Mouse (Mus musculus): Measurements from ENCODE around the gene Lipc. TPM values are rescaled to one million over a fixed set of nuclear protein-coding genes. Genes with fewer than 3 reads are reported as not detected.

The Lipc gene
- polyA plus RNA-seq, 1 experiment from 2014 or later, result not detected

DNA sequence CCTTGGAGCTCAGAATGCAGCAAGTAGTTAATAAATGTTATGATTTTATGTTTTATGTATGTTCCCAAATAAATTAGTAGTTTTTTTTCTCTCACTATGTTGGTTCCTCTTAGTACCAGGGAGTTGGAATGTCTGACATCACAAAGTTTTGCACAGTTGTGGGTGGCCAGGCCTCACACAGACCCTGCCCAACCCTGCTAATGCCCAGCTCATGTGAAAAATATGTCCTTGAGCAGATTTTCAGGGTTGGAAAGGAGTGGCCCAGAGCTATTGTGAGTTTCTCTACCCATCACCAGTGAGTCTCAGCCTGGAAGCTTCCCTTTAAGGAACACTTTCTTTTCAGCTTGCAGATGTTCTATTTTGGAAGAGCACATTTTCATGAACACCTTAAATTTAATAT, 24.3 kb downstream of the Lipc start:
- no peak overlapping the region for H3K4me2 ChIP-seq (replicated peaks; ENCODE audit: low read depth, low read length)
- ATAC-seq (ENCODE audit: low FRiP score) (no peak), DNase-seq (ENCODE audit: low spot score) (no peak)
- H3K9ac ChIP-seq (ENCODE audit: low read depth, low read length), result no peak overlapping the region
- H3K27ac ChIP-seq (ENCODE audit: low read depth, low read length), result no peak overlapping the region
- no peaks in the 10 kb centered on the region for H3K9me3 ChIP-seq (ENCODE audit: control insufficient read depth, low read length)
- no peak overlapping the region for H3K4me3 ChIP-seq (ENCODE audit: low read depth, low read length)
- H3K27me3 ChIP-seq (ENCODE audit: control insufficient read depth, insufficient read depth, low read length), result no peaks in the 10 kb centered on the region
- no peaks in the 10 kb centered on the region for H3K4me1 ChIP-seq (replicated peaks; ENCODE audit: control insufficient read depth, insufficient read depth, low read length)
- H3K36me3 ChIP-seq (ENCODE audit: control insufficient read depth, insufficient read depth, low read length), result no peaks in the 10 kb centered on the region

DNA sequence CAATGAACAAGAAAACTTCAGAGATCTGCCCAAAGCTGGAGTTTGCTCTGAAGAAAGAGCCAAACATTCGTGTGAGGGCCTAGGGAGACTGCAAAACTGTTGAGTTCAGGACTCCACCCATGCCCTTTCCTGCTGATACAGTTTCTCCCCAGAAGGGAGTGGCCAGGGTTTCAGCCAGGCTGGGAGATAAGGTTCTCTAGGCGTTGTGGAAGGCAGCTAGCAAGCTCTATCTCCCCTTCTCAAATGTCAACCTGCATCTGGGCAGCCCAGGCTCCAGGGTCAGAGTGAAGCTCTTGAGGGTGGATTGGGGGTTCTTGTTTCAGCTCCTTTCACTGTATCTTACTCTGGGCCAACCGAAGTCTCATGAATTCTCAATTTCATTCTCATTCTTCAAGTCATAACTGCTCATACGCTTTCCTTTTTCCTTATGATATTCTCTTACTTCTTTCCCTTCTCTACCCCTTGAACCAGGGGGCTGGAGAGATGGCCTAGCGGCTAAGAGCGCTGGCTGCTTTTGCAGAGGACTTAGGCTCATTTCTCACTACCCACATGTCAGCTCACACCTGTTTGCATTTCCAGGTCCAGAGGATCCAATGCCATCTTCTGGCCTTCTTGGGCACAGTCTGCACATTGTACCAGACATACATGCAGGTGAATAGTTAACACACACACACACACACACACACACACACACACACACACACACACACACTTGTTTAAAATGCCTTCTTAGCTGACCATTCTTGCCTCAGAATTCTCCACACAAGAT, 25.0 kb downstream of the Lipc start:
- Histone ChIP-seq H3K4me1 (replicated peaks; ENCODE audit: control insufficient read depth, insufficient read depth, low read length) (no peaks in the 10 kb centered on the region), H3K4me2 (replicated peaks; ENCODE audit: low read depth, low read length) (no peak overlapping the region), H3K9me3 (ENCODE audit: control insufficient read depth, low read length) (no peaks in the 10 kb centered on the region), H3K27me3 (ENCODE audit: control insufficient read depth, insufficient read depth, low read length) (no peaks in the 10 kb centered on the region), H3K36me3 (ENCODE audit: control insufficient read depth, insufficient read depth, low read length) (no peaks in the 10 kb centered on the region), H3K4me3 (ENCODE audit: low read depth, low read length) (no peak overlapping the region), H3K27ac (ENCODE audit: low read depth, low read length) (no peak overlapping the region), H3K9ac (ENCODE audit: low read depth, low read length) (no peak overlapping the region)
- DNase-seq (ENCODE audit: low spot score) (no peak), ATAC-seq (ENCODE audit: low FRiP score) (no peak)
- 64% methylated on average over 6 of the region's 6 CpGs for WGBS

GRCm38 (mm10) chr9:70925225-70925624, 26.8 kb downstream of the Lipc start:
- no peak overlapping the region for H3K4me2 ChIP-seq (replicated peaks; ENCODE audit: low read depth, low read length)
- DNase-seq (ENCODE audit: low spot score), result no peak
- H3K4me3 ChIP-seq (ENCODE audit: low read depth, low read length), result no peak overlapping the region
- H3K27me3 ChIP-seq (ENCODE audit: control insufficient read depth, insufficient read depth, low read length), result no peaks in the 10 kb centered on the region
- no peak overlapping the region for H3K27ac ChIP-seq (ENCODE audit: low read depth, low read length)
- no peak overlapping the region for H3K9ac ChIP-seq (ENCODE audit: low read depth, low read length)
- no peaks in the 10 kb centered on the region for H3K9me3 ChIP-seq (ENCODE audit: control insufficient read depth, low read length)
- H3K36me3 ChIP-seq (ENCODE audit: control insufficient read depth, insufficient read depth, low read length), result no peaks in the 10 kb centered on the region
- H3K4me1 ChIP-seq (replicated peaks; ENCODE audit: control insufficient read depth, insufficient read depth, low read length), result no peaks in the 10 kb centered on the region
- no peak for ATAC-seq (ENCODE audit: low FRiP score)
- 92% methylated on average over 6 of the region's 6 CpGs for WGBS

DNA sequence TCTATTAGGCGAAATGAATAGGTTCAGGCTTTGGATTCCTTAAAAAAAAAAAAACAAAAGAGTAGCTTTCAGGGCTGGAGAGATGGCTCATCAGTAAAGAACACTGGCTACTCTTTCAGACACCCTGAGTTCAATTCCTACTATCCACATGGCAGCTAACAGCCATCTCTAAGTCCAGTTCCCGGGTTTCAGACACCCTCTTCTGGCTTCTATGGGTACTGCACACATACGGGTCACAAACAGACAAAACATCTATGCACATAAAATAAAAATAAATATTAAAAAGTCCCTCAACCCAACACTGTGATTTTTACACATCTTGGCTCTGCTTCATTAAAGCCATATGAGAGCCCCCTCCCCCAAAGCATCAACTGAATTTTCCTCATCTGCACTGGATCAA, 27.3 kb downstream of the Lipc start:
- WGBS, result 83% methylated on average over 3 of the region's 3 CpGs
- Histone ChIP-seq H3K4me3 (ENCODE audit: low read depth, low read length) (no peak overlapping the region), H3K27me3 (ENCODE audit: control insufficient read depth, insufficient read depth, low read length) (no peaks in the 10 kb centered on the region), H3K4me1 (replicated peaks; ENCODE audit: control insufficient read depth, insufficient read depth, low read length) (no peaks in the 10 kb centered on the region), H3K4me2 (replicated peaks; ENCODE audit: low read depth, low read length) (no peak overlapping the region), H3K36me3 (ENCODE audit: control insufficient read depth, insufficient read depth, low read length) (no peaks in the 10 kb centered on the region), H3K9me3 (ENCODE audit: control insufficient read depth, low read length) (no peaks in the 10 kb centered on the region), H3K9ac (ENCODE audit: low read depth, low read length) (no peak overlapping the region), H3K27ac (ENCODE audit: low read depth, low read length) (no peak overlapping the region)
- ATAC-seq (ENCODE audit: low FRiP score), result no peak
- no peak for DNase-seq (ENCODE audit: low spot score)

- Histone ChIP-seq H3K4me3 (ENCODE audit: low read depth, low read length) (no peak overlapping the region), H3K9ac (ENCODE audit: low read depth, low read length) (no peak overlapping the region), H3K4me1 (replicated peaks; ENCODE audit: control insufficient read depth, insufficient read depth, low read length) (no peaks in the 10 kb centered on the region), H3K9me3 (ENCODE audit: control insufficient read depth, low read length) (no peaks in the 10 kb centered on the region), H3K27ac (ENCODE audit: low read depth, low read length) (no peak overlapping the region), H3K27me3 (ENCODE audit: control insufficient read depth, insufficient read depth, low read length) (no peaks in the 10 kb centered on the region), H3K36me3 (ENCODE audit: control insufficient read depth, insufficient read depth, low read length) (no peaks in the 10 kb centered on the region), H3K4me2 (replicated peaks; ENCODE audit: low read depth, low read length) (no peak overlapping the region)
- ATAC-seq (ENCODE audit: low FRiP score), result no peak
- 73% methylated on average over 7 of the region's 7 CpGs for WGBS
- DNase-seq (ENCODE audit: low spot score), result no peak
These were observed 30.1 kb downstream of the Lipc start for GRCm38 (mm10) chr9:70921781-70922565.

GRCm38 (mm10) chr9:70921132-70921531, 30.9 kb downstream of the Lipc start:
- DNase-seq (ENCODE audit: low spot score) (no peak), ATAC-seq (ENCODE audit: low FRiP score) (no peak)
- no peak overlapping the region for H3K27ac ChIP-seq (ENCODE audit: low read depth, low read length)
- no peak overlapping the region for H3K9ac ChIP-seq (ENCODE audit: low read depth, low read length)
- no peaks in the 10 kb centered on the region for H3K36me3 ChIP-seq (ENCODE audit: control insufficient read depth, insufficient read depth, low read length)
- WGBS, result 80% methylated on average over 3 of the region's 3 CpGs
- H3K9me3 ChIP-seq (ENCODE audit: control insufficient read depth, low read length), result no peaks in the 10 kb centered on the region
- H3K4me2 ChIP-seq (replicated peaks; ENCODE audit: low read depth, low read length), result no peak overlapping the region
- H3K27me3 ChIP-seq (ENCODE audit: control insufficient read depth, insufficient read depth, low read length), result no peaks in the 10 kb centered on the region
- no peaks in the 10 kb centered on the region for H3K4me1 ChIP-seq (replicated peaks; ENCODE audit: control insufficient read depth, insufficient read depth, low read length)
- H3K4me3 ChIP-seq (ENCODE audit: low read depth, low read length), result no peak overlapping the region

DNA sequence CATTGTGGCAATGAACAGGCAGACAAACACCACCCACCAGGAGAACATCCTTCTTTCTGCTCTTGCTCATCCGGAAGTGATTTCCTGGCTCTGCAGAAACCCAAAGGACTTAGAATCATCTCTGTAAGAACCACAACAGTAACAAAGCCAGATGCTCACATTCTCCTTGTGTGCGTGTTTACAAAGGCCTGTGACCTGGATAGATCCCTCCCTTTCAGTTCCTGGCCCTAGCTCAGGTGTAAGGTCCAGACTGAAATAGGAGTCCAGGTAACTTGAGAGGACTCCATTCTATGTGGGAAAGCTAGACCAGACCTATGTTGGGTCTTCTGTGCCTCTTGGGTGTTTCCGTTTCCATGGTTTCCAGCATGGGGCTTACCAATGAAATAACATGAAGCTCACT, 32.8 kb downstream of the Lipc start:
- no peaks in the 10 kb centered on the region for H3K9me3 ChIP-seq (ENCODE audit: control insufficient read depth, low read length)
- no peaks in the 10 kb centered on the region for H3K4me1 ChIP-seq (replicated peaks; ENCODE audit: control insufficient read depth, insufficient read depth, low read length)
- ATAC-seq (ENCODE audit: low FRiP score), result no peak
- H3K27ac ChIP-seq (ENCODE audit: low read depth, low read length), result no peak overlapping the region
- DNase-seq (ENCODE audit: low spot score), result no peak
- no peak overlapping the region for H3K9ac ChIP-seq (ENCODE audit: low read depth, low read length)
- WGBS, result 92% methylated on average over 3 of the region's 3 CpGs
- H3K4me2 ChIP-seq (replicated peaks; ENCODE audit: low read depth, low read length), result no peak overlapping the region
- H3K4me3 ChIP-seq (ENCODE audit: low read depth, low read length), result no peak overlapping the region
- no peaks in the 10 kb centered on the region for H3K36me3 ChIP-seq (ENCODE audit: control insufficient read depth, insufficient read depth, low read length)
- no peaks in the 10 kb centered on the region for H3K27me3 ChIP-seq (ENCODE audit: control insufficient read depth, insufficient read depth, low read length)

- H3K9me3 ChIP-seq (ENCODE audit: control insufficient read depth, low read length), result no peaks in the 10 kb centered on the region
- H3K27ac ChIP-seq (ENCODE audit: low read depth, low read length), result no peak overlapping the region
- no peak for ATAC-seq (ENCODE audit: low FRiP score)
- no peaks in the 10 kb centered on the region for H3K4me1 ChIP-seq (replicated peaks; ENCODE audit: control insufficient read depth, insufficient read depth, low read length)
- H3K9ac ChIP-seq (ENCODE audit: low read depth, low read length), result no peak overlapping the region
- H3K4me2 ChIP-seq (replicated peaks; ENCODE audit: low read depth, low read length), result no peak overlapping the region
- WGBS, result 64% methylated on average over 7 of the region's 7 CpGs
- no peaks in the 10 kb centered on the region for H3K36me3 ChIP-seq (ENCODE audit: control insufficient read depth, insufficient read depth, low read length)
- peak; percentile 11 for DNase-seq (ENCODE audit: low spot score)
- no peaks in the 10 kb centered on the region for H3K27me3 ChIP-seq (ENCODE audit: control insufficient read depth, insufficient read depth, low read length)
- no peak overlapping the region for H3K4me3 ChIP-seq (ENCODE audit: low read depth, low read length)
These were observed 35.5 kb downstream of the Lipc start for GRCm38 (mm10) chr9:70916516-70916915.

GRCm38 (mm10) chr9:70915356-70915685, 36.7 kb downstream of the Lipc start:
- DNase-seq (ENCODE audit: low spot score) (no peak), ATAC-seq (ENCODE audit: low FRiP score) (no peak)
- Histone ChIP-seq H3K4me3 (ENCODE audit: low read depth, low read length) (no peak overlapping the region), H3K4me2 (replicated peaks; ENCODE audit: low read depth, low read length) (no peak overlapping the region), H3K9me3 (ENCODE audit: control insufficient read depth, low read length) (no peaks in the 10 kb centered on the region), H3K27ac (ENCODE audit: low read depth, low read length) (no peak overlapping the region), H3K36me3 (ENCODE audit: control insufficient read depth, insufficient read depth, low read length) (no peaks in the 10 kb centered on the region), H3K4me1 (replicated peaks; ENCODE audit: control insufficient read depth, insufficient read depth, low read length) (no peaks in the 10 kb centered on the region), H3K9ac (ENCODE audit: low read depth, low read length) (no peak overlapping the region), H3K27me3 (ENCODE audit: control insufficient read depth, insufficient read depth, low read length) (no peaks in the 10 kb centered on the region)
- WGBS, result 91% methylated on average over 2 of the region's 2 CpGs
